Mouse (Mus musculus): ENCODE data around the gene Spock1. TPM values are rescaled to one million over a fixed set of nuclear protein-coding genes. Genes with fewer than 3 reads are reported as not detected.

Spock1 gene
- polyA plus RNA-seq, 1 experiment from 2014 or later = 4.0 TPM

GRCm38 (mm10) chr13:57637080-57637572 is 271.0 kb downstream of the Spock1 start:
- WGBS = 85% methylated on average over 10 of the region's 10 CpGs
- no peak for DNase-seq (ENCODE audit: low spot score)

GRCm38 (mm10) chr13:57636196-57637015 is 271.7 kb downstream of the Spock1 start:
- Histone ChIP-seq H3K9me3 (no peaks in the 10 kb centered on the region), H3K4me3 (no peak overlapping the region), H3K27me3 (replicated peaks; ENCODE audit: low read depth, poor library complexity, severe bottlenecking) (no peaks in the 10 kb centered on the region), H3K27ac (replicated peaks) (no peak overlapping the region), H3K36me3 (replicated peaks) (no peaks in the 10 kb centered on the region), H3K4me1 (no peaks in the 10 kb centered on the region)
- 80% methylated on average over 10 of the region's 10 CpGs for WGBS
- DNase-seq (ENCODE audit: low spot score) = no peak

More at GRCm38 (mm10) chr13:57637080-57637572, 271.0 kb downstream of the Spock1 start:
- H3K36me3 ChIP-seq (replicated peaks) = no peaks in the 10 kb centered on the region
- no peaks in the 10 kb centered on the region for H3K4me1 ChIP-seq
- H3K27me3 ChIP-seq (replicated peaks; ENCODE audit: low read depth, poor library complexity, severe bottlenecking) = 0 out of 2 replicates have a peak, but pooled peaks cover 7% of the 10 kb centered on the region
- no peak overlapping the region for H3K27ac ChIP-seq (replicated peaks)
- H3K9me3 ChIP-seq = no peaks in the 10 kb centered on the region
- no peak overlapping the region for H3K4me3 ChIP-seq

- H3K4me3 ChIP-seq = no peak overlapping the region
- WGBS = 86% methylated on average over 4 of the region's 4 CpGs
- DNase-seq (ENCODE audit: low spot score) = no peak
- no peaks in the 10 kb centered on the region for H3K27me3 ChIP-seq (replicated peaks; ENCODE audit: low read depth, poor library complexity, severe bottlenecking)
- H3K27ac ChIP-seq (replicated peaks) = no peak overlapping the region
- no peaks in the 10 kb centered on the region for H3K4me1 ChIP-seq
- no peaks in the 10 kb centered on the region for H3K36me3 ChIP-seq (replicated peaks)
- H3K9me3 ChIP-seq = no peaks in the 10 kb centered on the region
Observed at GRCm38 (mm10) chr13:57630532-57630931, 277.6 kb downstream of the Spock1 start.

GRCm38 (mm10) chr13:57628218-57628617 is 279.9 kb downstream of the Spock1 start:
- no peaks in the 10 kb centered on the region for H3K27me3 ChIP-seq (replicated peaks; ENCODE audit: low read depth, poor library complexity, severe bottlenecking)
- no peak overlapping the region for H3K4me3 ChIP-seq
- no peaks in the 10 kb centered on the region for H3K36me3 ChIP-seq (replicated peaks)
- no peaks in the 10 kb centered on the region for H3K9me3 ChIP-seq
- DNase-seq (ENCODE audit: low spot score) = no peak
- 73% methylated on average over 8 of the region's 8 CpGs for WGBS
- no peak overlapping the region for H3K27ac ChIP-seq (replicated peaks)
- H3K4me1 ChIP-seq = no peaks in the 10 kb centered on the region

- Histone ChIP-seq H3K27me3 (replicated peaks; ENCODE audit: low read depth, poor library complexity, severe bottlenecking) (no peaks in the 10 kb centered on the region), H3K27ac (replicated peaks) (no peak overlapping the region), H3K9me3 (no peaks in the 10 kb centered on the region), H3K4me1 (no peaks in the 10 kb centered on the region), H3K36me3 (replicated peaks) (no peaks in the 10 kb centered on the region), H3K4me3 (no peak overlapping the region)
- no peak for DNase-seq (ENCODE audit: low spot score)
- WGBS = 88% methylated on average over 9 of the region's 9 CpGs
Observed at GRCm38 (mm10) chr13:57626434-57626833, 281.7 kb downstream of the Spock1 start.

GRCm38 (mm10) chr13:57623909-57624481 is 284.1 kb downstream of the Spock1 start:
- no peak for DNase-seq (ENCODE audit: low spot score)
- no peak overlapping the region for H3K4me3 ChIP-seq
- H3K9me3 ChIP-seq = no peaks in the 10 kb centered on the region
- 0 out of 2 replicates have a peak, but pooled peaks cover under 1% of the 10 kb centered on the region for H3K4me1 ChIP-seq
- no peaks in the 10 kb centered on the region for H3K36me3 ChIP-seq (replicated peaks)
- H3K27ac ChIP-seq (replicated peaks) = no peak overlapping the region
- 63% methylated on average over 7 of the region's 7 CpGs for WGBS
- no peaks in the 10 kb centered on the region for H3K27me3 ChIP-seq (replicated peaks; ENCODE audit: low read depth, poor library complexity, severe bottlenecking)

GRCm38 (mm10) chr13:57619079-57619768 is 288.9 kb downstream of the Spock1 start:
- Histone ChIP-seq H3K27me3 (replicated peaks; ENCODE audit: low read depth, poor library complexity, severe bottlenecking) (no peaks in the 10 kb centered on the region; the same call in 1 of the 2 replicates), H3K9me3 (no peaks in the 10 kb centered on the region), H3K4me3 (no peak overlapping the region), H3K36me3 (replicated peaks) (no peaks in the 10 kb centered on the region), H3K27ac (replicated peaks) (no peak overlapping the region), H3K4me1 (0 out of 2 replicates have a peak, but pooled peaks cover 4% of the 10 kb centered on the region)
- no peak for DNase-seq (ENCODE audit: low spot score)
- WGBS = 86% methylated on average over 17 of the region's 17 CpGs

GRCm38 (mm10) chr13:57611326-57612171 is 296.6 kb downstream of the Spock1 start:
- no peak for DNase-seq (ENCODE audit: low spot score)
- peaks cover 7% of the 10 kb centered on the region; the same call in 1 of the 2 replicates for H3K27me3 ChIP-seq (replicated peaks; ENCODE audit: low read depth, poor library complexity, severe bottlenecking)

GRCm38 (mm10) chr13:57609946-57610345 is 298.2 kb downstream of the Spock1 start:
- Histone ChIP-seq H3K9me3 (peaks cover 5% of the 10 kb centered on the region; the same call in 1 of the 2 replicates), H3K27ac (replicated peaks) (no peak overlapping the region), H3K36me3 (replicated peaks) (no peaks in the 10 kb centered on the region), H3K27me3 (replicated peaks; ENCODE audit: low read depth, poor library complexity, severe bottlenecking) (peaks cover 15% of the 10 kb centered on the region), H3K4me1 (peaks cover 7% of the 10 kb centered on the region; the same call in 1 of the 2 replicates), H3K4me3 (no peak overlapping the region)
- 89% methylated on average over 7 of the region's 7 CpGs for WGBS
- no peak for DNase-seq (ENCODE audit: low spot score)

More at GRCm38 (mm10) chr13:57611326-57612171, 296.6 kb downstream of the Spock1 start:
- WGBS = 79% methylated on average over 11 of the region's 11 CpGs
- H3K4me1 ChIP-seq = no peaks in the 10 kb centered on the region
- H3K27ac ChIP-seq (replicated peaks) = no peak overlapping the region
- no peaks in the 10 kb centered on the region for H3K36me3 ChIP-seq (replicated peaks)
- H3K9me3 ChIP-seq = peaks cover 5% of the 10 kb centered on the region; the same call in 1 of the 2 replicates
- no peak overlapping the region for H3K4me3 ChIP-seq

- Histone ChIP-seq H3K4me1 (peaks cover 14% of the 10 kb centered on the region; the same call in 1 of the 2 replicates), H3K4me3 (no peak overlapping the region), H3K27ac (replicated peaks) (no peak overlapping the region), H3K27me3 (replicated peaks; ENCODE audit: low read depth, poor library complexity, severe bottlenecking) (peaks cover 66% of the 10 kb centered on the region), H3K36me3 (replicated peaks) (no peaks in the 10 kb centered on the region), H3K9me3 (peaks cover 5% of the 10 kb centered on the region; the same call in 1 of the 2 replicates)
- 84% methylated on average over 3 of the region's 3 CpGs for whole genome bisulfite sequencing
- DNase-seq (ENCODE audit: low spot score) = no peak
Observed at GRCm38 (mm10) chr13:57604437-57604836, 303.7 kb downstream of the Spock1 start.

GRCm38 (mm10) chr13:57603226-57603625 is 304.9 kb downstream of the Spock1 start:
- Histone ChIP-seq H3K27me3 (replicated peaks; ENCODE audit: low read depth, poor library complexity, severe bottlenecking) (peaks cover 76% of the 10 kb centered on the region), H3K4me3 (no peak overlapping the region), H3K9me3 (no peaks in the 10 kb centered on the region), H3K4me1 (peaks cover 14% of the 10 kb centered on the region; the same call in 1 of the 2 replicates), H3K36me3 (replicated peaks) (no peaks in the 10 kb centered on the region), H3K27ac (replicated peaks) (no peak overlapping the region)
- 49% methylated on average over 8 of the region's 8 CpGs for WGBS
- no peak for DNase-seq (ENCODE audit: low spot score)

GRCm38 (mm10) chr13:57595761-57596051 is 312.4 kb downstream of the Spock1 start:
- WGBS = 93% methylated on average over 6 of the region's 6 CpGs
- peaks cover 36% of the 10 kb centered on the region for H3K27me3 ChIP-seq (replicated peaks; ENCODE audit: low read depth, poor library complexity, severe bottlenecking)
- no peak for DNase-seq (ENCODE audit: low spot score)
- no peak overlapping the region for H3K27ac ChIP-seq (replicated peaks)
- no peaks in the 10 kb centered on the region for H3K36me3 ChIP-seq (replicated peaks)
- no peaks in the 10 kb centered on the region for H3K4me1 ChIP-seq
- no peak overlapping the region for H3K4me3 ChIP-seq
- H3K9me3 ChIP-seq = no peaks in the 10 kb centered on the region

Measured in embryonic facial prominence, embryonic 10.5 days (tissue).